Mouse (Mus musculus) left cerebral cortex, postnatal 25 days (tissue): Measurements from ENCODE around the gene Dscaml1. TPM values are rescaled to one million over a fixed set of nuclear protein-coding genes. Genes with fewer than 3 reads are reported as not detected.
"Not testable (repeated sequence)": the region's sequence is repeated elsewhere in the genome, so short reads cannot be mapped to it uniquely, and the experiment has no call there.

ENCODE experiments used
- DNase-seq, 2 experiments: peaks; one replicate each; pipeline ENCODE4 v3.0.0; 2022; ENCODE audit warnings: low spot score in 2 of 2, mixed read lengths in 1 of 2
- intact Hi-C: fragments of 180-260 bp; cut with DNase I; formaldehyde crosslinking; loops from one replicate; pipeline ENCODE4 v1.15.1; 2025
- total RNA-seq, 2 experiments: library from RNA; stranded (reverse); gene quantifications; 2 replicates each; pipeline ENCODE4 v1.2.3; 2021

The Dscaml1 gene
- total RNA-seq, 2 experiments from 2014 or later, result 51.1 to 51.7 TPM

DNA sequence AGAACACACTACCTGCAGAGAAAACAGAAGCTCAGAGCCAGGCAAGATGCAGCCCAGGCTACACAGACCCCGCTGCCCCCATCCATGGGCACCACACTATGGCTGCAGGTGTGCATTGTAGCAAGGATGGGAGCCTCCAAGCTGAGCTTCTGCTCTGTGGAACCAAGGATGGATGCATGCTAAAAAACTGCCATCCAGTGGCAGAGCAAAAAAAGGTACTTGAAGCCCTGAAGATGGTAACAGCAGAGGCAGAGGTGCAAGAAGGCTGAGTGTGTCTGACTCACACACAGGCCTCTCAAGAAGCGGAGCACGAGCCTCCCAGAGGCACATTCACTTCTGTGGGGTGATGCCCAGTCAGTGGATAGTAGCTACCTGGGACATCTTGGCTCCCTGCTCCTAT, 276.8 kb downstream of the Dscaml1 start:
- intact Hi-C loops, result loop anchor here (5.0 kb wide), 1 partner anchor 286 kb away; no protein-coding TSS in a partner anchor
- peak; percentile 29 to 57 for DNase-seq

- intact Hi-C loops, result loop anchor here (5.0 kb wide), 1 partner anchor 287 kb away; no protein-coding TSS in a partner anchor
- DNase-seq, result no peak
Measured at GRCm38 (mm10) chr9:45704441-45704840, 278.0 kb downstream of the Dscaml1 start.

GRCm38 (mm10) chr9:45710300-45710699, 283.9 kb downstream of the Dscaml1 start:
- intact Hi-C loops, result no loop called here
- DNase-seq, result peak in 1 of 2 experiments; percentile 52

DNA sequence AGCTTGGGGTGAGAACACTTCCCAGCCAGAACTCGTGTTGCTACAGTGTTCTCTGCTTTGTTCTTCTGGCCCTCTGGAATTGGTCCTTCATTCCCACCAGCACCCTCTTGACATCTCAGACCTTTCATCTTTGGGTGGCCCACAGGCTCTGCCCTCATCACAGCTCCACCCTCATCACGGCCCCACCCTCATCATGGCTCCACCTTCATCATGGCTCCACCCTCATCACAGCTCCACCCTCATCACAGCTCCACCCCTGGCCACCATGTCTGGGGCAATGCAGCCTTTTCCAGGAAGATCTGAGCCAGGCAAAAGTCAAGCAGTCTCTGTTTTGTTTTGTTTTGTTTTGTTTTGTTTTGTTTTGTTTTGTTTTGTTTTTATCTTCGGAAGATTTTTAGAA, 289.0 kb downstream of the Dscaml1 start:
- intact Hi-C loops, result no loop called here
- no peak for DNase-seq

GRCm38 (mm10) chr9:45719997-45720396, 293.6 kb downstream of the Dscaml1 start:
- no peak for DNase-seq
- intact Hi-C loops, result no loop called here

DNA sequence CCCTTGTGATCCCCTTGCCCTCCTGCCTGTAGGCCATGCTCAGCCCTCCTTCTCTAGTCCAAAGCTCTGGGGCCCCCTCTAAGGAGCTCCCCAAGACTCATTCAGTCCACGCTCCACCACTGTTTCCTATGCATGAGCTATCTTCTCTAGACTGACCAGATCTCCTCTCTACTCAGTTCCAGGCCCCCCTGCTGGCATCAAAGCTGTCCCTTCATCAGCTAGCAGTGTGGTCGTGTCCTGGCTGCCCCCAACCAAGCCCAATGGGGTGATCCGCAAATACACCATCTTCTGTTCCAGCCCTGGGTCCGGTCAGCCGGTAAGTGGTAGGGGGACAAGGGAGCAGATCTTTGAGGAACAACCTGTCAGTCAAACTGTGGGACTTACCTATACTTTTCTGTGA, 305.4 kb downstream of the Dscaml1 start:
- intact Hi-C loops, result no loop called here
- DNase-seq, result no peak

- DNase-seq, result no peak
- intact Hi-C loops, result no loop called here
Measured at GRCm38 (mm10) chr9:45733246-45733645, 306.8 kb downstream of the Dscaml1 start.

DNA sequence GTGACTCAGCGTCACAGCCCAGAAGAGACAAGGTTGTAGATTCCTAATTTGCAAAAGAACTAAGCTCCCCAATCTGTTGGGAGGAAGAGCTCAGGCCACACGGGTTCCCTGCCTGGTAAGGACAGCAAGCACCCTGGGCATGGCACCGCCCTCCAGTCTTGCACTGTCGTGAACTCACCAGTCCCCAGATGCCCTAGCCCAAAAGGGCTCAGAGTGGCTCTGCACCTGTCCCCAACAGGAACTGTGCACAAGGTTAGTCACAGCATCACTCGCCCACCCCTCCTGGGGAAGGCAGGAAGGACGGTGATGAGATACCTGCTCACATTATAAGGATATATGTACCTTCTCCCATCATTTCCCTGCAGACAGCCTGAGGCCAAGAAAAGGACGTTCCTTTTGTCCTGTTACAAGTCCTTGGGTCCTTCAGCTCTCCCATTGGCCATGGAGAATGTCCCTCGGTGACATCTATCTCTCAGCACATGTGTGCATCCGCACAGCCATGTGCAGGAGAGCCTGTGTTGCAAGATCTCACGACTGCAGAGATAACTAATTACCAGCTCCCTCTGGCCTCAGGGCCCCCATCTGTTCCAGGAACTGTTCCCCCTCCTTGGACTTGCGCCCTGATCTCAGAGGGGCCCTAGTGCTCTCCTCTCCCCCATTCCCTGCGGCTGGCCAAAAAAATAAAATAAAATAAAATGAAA, 312.7 kb downstream of the Dscaml1 start:
- DNase-seq, result no peak
- intact Hi-C loops, result no loop called here

DNA sequence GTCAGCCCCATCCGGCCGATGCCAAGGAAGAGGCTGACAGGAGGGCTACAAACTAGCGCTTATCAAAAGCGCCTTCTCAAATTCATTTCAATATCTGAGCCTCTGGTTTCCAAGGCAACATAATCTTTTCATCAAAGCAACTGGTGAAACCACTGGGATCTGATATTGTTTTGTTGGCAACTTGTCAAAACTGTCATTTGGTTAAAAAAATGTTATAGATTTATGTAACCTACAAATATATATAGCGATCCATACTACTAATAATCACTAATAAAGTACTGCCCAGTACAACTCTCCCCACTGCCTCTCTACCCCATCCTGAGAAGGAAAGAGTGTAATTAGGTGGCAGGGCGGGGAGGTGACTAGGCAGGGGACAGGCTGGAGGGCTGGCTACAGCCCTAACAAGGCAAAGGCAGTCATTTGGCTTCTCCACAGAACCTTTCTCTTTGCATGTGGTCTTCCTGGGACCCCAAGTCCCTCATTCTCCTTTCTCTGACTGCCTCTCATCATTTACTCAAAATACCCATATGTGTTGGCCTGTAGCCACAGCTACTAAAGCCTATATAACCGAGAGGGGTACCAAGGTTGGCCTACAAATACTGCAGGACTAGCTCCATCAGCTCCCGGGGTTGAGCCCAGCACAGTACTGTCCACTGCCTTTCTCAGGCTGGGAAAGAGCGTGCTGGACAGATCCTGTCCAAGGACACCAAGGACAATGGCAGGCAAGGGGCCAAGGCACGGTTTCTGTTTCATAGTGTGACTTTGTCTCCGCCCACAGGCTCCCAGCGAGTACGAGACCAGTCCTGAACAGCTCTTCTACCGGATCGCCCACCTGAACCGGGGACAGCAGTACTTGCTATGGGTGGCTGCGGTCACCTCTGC, 313.5 kb downstream of the Dscaml1 start:
- no peak for DNase-seq
- intact Hi-C loops, result no loop called here

GRCm38 (mm10) chr9:45740584-45740980, 314.2 kb downstream of the Dscaml1 start:
- DNase-seq, result no peak
- intact Hi-C loops, result no loop called here

- intact Hi-C loops, result no loop called here
- no peak for DNase-seq
Measured at GRCm38 (mm10) chr9:45745451-45745850, 319.0 kb downstream of the Dscaml1 start.

GRCm38 (mm10) chr9:45749917-45750316, 323.5 kb downstream of the Dscaml1 start:
- intact Hi-C loops, result loop anchor here (5.0 kb wide), 2 partner anchors 158 to 448 kb away; no protein-coding TSS in a partner anchor
- DNase-seq, result no peak

DNA sequence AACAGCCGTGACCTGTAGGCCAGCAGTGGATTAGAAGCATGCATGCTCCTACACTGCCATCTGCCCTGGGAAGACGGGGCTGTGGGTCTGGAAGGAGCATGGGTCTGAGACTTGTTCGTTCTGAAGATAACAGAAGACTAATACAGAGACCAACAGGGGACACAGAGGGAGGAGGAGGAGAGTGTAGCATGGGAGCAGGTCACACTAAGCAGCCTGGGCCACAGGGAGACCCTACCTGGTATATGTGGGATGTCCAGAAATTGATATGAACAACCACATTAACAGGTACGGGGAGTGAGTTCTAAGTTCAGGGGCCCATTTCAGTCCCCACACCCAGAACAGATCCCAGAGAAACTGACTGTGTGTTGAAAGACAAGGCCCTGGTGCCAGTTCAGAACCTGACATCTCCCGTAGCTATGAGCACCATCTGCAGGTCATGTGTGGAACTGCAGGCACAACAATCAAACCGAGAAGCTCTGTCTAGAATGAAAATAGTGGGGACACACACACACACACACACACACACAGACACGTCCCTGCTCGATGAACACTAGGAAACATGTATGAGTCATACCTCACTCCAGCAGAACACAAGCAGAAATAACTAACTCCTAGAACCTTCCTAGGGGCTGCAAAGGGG, 328.1 kb downstream of the Dscaml1 start:
- peak; percentile 82 to 88 for DNase-seq
- intact Hi-C loops, result loop anchor here (2.0 to 5.0 kb wide), 3 partner anchors 162 to 452 kb away; no protein-coding TSS in a partner anchor

DNA sequence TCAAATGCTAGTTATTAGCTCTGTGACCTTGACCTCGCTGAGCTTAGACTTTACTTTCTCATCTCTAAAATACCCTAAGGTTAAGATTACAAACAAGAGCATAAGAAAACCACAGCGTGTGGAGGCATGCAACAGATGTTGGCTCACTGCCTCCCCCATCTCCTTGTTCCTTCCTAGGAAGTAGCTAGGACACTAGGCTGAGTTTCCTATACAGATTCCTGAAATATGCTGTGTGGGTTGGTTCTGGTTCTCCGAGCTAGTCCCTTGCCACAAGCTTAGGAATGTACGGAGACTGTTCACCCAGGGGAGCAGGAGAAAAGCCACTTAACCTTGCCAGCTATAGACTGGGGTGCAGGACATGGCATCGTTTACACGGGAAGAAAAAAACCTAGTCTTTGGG, 339.8 kb downstream of the Dscaml1 start:
- intact Hi-C loops, result no loop called here
- peak in 1 of 2 experiments; percentile 31 for DNase-seq

DNA sequence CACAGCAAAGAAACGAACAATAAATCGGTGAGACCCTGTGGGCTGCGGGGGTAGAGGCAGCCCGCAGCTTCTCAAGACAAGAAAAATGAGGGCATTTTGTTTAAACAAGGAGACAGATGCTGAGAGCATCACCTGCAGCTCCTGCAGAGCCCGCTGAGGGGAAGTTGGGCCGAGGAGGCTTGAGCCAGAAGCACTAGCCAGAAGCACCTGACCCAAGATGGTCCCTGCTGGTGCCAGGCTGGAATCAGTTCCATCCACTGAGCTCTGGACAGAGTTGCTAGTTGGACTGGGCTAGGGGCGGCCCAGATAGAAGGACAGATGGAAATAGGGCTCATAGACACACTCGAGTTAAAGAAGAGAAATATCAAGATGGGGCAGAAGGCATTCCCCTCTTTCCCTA, 340.7 kb downstream of the Dscaml1 start:
- DNase-seq, result no peak
- intact Hi-C loops, result no loop called here

DNA sequence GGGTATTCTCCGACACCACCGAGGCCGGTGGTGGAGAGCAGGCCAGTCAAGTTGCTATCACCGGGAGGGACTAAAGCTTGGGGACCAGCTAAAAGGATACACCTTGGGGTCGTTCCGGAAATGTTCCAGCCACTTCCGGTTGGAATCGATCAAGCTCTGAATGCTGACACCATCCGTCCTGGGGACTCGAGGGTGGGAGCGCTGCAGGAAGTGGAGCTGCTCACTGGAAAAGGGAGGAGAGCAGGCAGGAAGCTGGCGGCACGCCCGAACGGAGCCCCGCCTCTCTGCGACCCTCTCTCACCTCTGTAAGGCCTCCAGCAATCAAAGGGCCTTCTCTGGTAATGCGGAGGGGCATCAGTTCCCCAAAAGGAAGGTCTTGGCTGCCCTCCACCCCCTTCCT, 342.0 kb downstream of the Dscaml1 start:
- intact Hi-C loops, result no loop called here
- DNase-seq, result no peak

DNA sequence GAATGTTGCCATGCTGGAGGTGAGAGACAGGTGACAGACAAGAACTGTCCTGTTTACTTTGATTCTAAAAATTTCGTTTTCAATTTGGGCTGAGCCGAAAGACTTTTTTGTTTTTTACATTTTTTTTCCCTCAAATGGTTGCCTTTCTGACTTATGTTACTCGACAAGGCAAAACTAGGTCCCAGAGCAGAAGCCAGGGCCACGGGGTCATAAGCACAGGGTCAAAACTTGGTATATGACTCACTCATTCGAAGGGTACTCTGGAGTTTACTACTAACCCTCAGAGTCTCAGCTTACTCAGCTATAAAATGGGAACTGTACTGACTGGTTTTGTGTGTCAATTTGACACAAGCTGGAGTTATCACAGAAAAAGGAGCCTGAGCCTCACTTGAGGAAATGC, 343.2 kb downstream of the Dscaml1 start:
- DNase-seq, result no peak
- intact Hi-C loops, result no loop called here

DNA sequence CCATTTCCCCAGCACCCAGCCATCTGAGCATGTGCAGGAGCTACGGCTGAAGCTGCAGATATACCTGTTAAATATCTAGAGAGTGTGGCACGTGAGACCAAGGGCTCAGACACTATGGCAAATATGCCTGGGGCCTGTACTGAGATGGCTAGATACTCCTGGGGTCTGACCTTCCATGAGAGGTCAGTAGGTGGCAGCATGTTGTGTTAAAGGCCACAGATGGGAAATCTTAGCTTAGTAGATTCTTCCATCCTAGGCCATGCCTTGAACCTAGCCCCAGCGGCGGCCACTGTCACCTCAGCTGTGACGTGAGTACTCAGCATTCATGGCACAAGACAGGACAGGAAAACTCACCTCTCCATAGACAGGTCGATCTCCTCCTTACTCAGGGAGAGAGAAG, 347.7 kb downstream of the Dscaml1 start:
- DNase-seq, result no peak
- intact Hi-C loops, result no loop called here

DNA sequence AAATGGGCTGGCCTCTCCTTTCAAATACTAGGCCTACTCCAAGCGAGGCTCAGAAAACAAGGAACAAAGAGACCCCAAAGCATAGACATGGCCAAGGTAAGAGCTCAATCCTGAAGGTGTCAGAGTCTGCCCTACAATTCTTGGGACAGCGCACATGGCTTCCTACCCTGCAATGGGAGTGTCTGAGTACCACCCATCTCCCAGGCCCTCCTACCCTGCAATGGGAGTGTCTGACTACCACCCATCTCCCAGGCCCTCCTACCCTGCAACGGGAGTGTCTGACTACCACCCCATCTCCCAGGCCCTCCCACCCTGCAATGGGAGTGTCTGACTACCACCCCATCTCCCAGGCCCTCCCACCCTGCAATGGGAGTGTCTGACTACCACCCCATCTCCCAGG, 349.7 kb downstream of the Dscaml1 start:
- not testable (repeated sequence) for DNase-seq

DNA sequence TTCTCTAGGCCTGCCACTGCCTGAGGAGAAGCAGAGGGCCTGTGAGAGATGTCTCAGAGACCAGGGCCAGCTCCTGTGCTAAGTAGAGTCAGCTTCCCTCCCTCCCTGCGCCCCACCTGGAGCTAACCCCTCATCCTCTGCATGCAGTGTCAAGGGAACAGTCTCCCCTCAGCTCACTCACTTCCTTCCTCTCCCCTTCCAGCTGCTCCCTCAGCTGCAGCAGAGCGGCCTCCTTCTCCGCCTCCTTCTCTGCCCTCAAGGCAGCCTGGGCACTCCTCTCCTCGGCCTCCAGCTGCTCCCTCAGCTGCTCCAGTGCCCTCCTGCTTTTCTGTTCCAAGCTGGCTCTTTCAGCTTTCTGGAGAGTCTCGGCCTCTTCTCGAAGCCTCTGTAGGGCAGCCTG, 352.8 kb downstream of the Dscaml1 start:
- DNase-seq, result no peak
- intact Hi-C loops, result no loop called here

More for the DNA sequence above, 349.7 kb downstream of the Dscaml1 start:
- intact Hi-C loops, result not testable (repeated sequence)
